Mouse (Mus musculus) lung, adult 2 months (tissue): ENCODE measurements around the gene Cdh23. TPM values are rescaled to one million over a fixed set of nuclear protein-coding genes. Genes with fewer than 3 reads are reported as not detected.
A peak's percentile ranks its signal among the peaks of the same experiment; 100 is the strongest.

Experiments
- DNase-seq: peaks from one replicate; pipeline ENCODE4 v3.0.0; 2022
- H3K4me1 ChIP-seq: fragments of 200-500 bp; 2 replicates; pipeline ENCODE4 v1.6.1; 2011; ENCODE audit warnings: low read length; ENCODE audit not compliant: control insufficient read depth, insufficient read depth
- H3K4me3 ChIP-seq: fragments of 200-500 bp; replicated peaks from 2 replicates; pipeline ENCODE3; 2011; ENCODE audit warnings: low read depth, mild to moderate bottlenecking, control low read depth, low read length; ENCODE audit errors: extremely low read depth
- CTCF ChIP-seq: fragments of 200-500 bp; IDR thresholded peaks from 2 replicates; pipeline ENCODE4 v1.5.1; 2011; ENCODE audit warnings: mild to moderate bottlenecking, low read length, control low read depth; ENCODE audit not compliant: insufficient read depth
- POLR2A ChIP-seq: fragments of 200-500 bp; IDR thresholded peaks from 2 replicates; pipeline ENCODE4 v1.6.1; 2011; ENCODE audit warnings: low read depth, mild to moderate bottlenecking, control low read depth, low read length, borderline replicate concordance; ENCODE audit errors: extremely low read depth
- WGBS: fragments of 180-500 bp; shearing (Covaris S2); methylation state at CpG from one replicate; pipeline ENCODE4 v1.1.7; 2018; 5-methylcytosine and 5-hydroxymethylcytosine counted together
- polyA plus RNA-seq: library from polyadenylated mRNA; depleted of rRNA; stranded (reverse); fragments of >200 nt; gene quantifications from 2 replicates; pipeline ENCODE4 v1.2.3, GENCODE M21; 2012

Cdh23 gene
- polyA plus RNA-seq, 1 experiment, result 0.78 TPM

DNA sequence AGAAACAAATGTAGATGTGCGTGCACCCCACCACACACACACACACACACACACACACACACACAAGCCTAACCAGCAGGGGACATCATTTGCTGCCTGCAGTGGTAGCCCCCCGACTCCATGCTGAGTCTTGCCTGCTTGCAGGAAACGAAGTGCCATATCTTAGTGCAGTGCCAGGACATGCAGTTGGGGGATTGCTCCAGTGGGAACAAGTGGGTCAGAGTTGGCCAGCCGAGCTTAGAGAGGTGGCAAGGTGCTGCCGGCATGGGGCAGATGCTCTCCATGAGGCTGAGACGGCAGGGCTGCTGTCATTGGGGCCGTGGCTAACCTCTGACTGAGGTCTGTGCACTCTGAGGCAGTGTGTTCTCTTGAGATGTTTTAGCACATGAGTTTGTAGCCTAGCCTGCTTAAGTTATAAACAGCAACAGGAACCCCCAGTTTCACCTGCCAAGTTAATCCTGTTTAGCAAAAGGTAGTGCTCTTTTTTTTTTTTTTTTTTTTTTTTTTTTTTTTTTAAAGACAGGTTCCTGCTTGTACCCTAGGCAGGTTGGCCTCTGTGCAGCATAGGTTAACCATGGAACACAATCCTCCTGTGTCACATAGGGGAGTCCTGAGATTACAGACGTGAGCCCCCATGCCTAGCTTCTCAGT, 416.9 kb downstream of the Cdh23 start:
- peaks cover 14% of the 10 kb centered on the region for H3K4me1 ChIP-seq
- WGBS, result 64% methylated on average over 8 of the region's 8 CpGs
- H3K4me3 ChIP-seq, result peak overlapping the region; percentile 2
- no peak for TF ChIP-seq CTCF
- TF ChIP-seq POLR2A, result 0 out of 2 replicates have a peak, but pooled peaks have one; percentile 21
- DNase-seq, result no peak

DNA sequence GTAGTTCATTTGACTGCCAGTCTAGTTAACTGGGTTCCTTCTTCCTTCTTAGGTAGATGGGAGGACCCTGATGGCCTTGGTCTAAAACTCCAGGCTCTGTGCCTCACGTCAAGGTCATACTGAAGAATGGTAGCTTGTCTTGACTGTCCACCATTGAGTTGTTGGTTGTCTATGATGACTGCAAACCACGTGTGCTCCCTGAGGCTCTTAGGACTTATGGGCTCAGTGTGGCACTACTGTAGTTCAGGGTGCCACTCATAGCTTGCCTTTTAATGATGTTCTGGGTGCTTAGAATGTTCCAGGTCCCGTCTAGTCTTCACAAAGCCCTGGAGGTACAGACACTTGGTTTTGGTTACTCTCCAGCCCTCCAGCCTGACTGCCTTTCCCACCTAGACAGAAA, 417.5 kb downstream of the Cdh23 start:
- Histone ChIP-seq H3K4me3 (peak overlapping the region; percentile 36), H3K4me1 (peaks cover 14% of the 10 kb centered on the region)
- 58% methylated on average over 3 of the region's 3 CpGs for WGBS
- DNase-seq, result no peak
- no peak for TF ChIP-seq CTCF
- no peak for TF ChIP-seq POLR2A

DNA sequence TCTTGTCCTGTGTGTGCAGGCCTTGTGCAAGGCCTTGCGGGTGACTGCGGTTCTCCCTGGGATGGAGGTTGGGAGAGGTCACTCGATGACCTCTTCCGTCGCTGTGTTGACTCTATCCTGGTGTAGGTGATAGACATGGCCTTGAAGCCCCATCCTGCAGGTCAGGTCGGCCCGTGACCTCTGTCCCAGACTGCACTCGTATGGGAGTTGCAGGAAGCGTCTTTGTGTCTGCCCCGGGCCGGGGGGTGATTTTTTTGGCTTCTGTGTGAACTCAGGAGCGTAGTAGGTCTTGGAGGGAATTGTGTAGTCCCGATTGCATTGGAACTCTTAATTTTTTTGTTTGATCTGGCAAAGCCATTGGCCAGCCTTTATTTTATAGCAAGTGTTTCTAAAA, 418.3 kb downstream of the Cdh23 start:
- WGBS, result 4% methylated on average over 13 of the region's 13 CpGs
- no peak for TF ChIP-seq CTCF
- TF ChIP-seq POLR2A, result no peak
- peak overlapping the region; percentile 94 for H3K4me3 ChIP-seq
- DNase-seq, result no peak
- H3K4me1 ChIP-seq, result peaks cover 14% of the 10 kb centered on the region

DNA sequence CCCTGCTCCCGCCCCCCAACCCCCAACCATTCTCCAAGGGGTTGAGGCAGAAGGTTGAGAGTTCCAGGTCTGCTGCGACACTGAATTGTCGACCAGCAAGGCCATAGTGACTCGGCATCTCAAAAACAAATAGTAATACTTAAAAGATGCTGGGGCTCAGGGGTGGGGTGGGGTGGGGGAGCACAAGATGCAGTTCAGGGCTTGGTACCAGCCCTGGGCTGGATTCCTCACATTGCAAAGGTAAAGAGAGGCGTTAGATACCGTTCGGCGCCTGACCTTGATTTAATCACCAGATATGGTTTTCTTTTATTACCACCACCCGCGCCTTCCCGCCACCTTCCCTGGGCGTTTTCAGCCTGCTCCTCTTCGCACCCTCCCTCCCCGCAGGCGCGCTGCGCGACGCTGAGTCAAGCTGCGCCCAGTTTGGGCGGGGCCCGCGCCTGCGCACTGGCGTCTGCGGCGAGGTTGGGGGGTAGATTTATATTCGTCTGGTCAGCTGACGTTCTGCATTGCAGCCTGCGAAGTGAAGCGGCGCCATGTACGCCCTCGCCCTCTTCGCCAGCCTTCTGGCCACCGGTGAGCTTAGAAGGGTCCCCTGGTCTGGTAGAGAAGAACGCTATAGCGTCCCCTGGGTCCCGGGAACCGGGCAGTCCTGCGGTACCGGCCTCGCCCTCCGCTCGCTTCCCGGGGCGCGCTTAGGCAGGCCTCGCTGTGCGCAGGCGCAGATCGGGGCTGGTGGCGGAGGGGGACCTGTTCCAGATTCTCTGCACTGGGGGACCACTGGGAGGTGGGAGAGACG, 418.9 kb downstream of the Cdh23 start, which contains the start of gene Psap:
TSS of gene Psap (plus strand) at position 421 of the 799 bp plus-strand sequence.
- WGBS, result 3% methylated on average over 54 of the region's 54 CpGs
- Histone ChIP-seq H3K4me1 (peaks cover 14% of the 10 kb centered on the region), H3K4me3 (peak within 1 kb of the TSS; percentile 94)
- no peak for TF ChIP-seq CTCF
- TF ChIP-seq POLR2A, result peak; percentile 98
- peak; percentile 94 for DNase-seq

DNA sequence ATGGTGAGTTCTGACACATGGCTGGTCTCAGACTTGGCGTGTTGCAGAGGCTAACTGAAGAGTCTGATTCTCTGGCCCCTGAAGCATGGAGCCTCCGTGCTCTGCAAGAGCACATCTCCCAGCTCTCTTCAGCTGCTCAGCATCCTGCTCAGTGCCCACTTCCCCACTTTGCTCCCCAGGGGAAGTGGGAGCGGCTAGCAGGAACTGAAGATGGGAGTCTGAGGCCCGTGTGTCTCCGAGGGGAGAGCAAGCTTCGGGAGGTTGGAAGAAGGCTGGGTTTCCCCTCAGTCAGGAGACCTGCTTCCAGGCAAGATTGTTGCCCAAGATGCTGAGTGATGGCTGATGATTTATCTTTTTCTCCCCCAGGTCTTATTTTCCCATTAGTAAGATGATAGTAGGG, 422.9 kb downstream of the Cdh23 start:
- 56% methylated on average over 6 of the region's 6 CpGs for WGBS
- Histone ChIP-seq H3K4me1 (0 out of 2 replicates have a peak, but pooled peaks cover under 1% of the 10 kb centered on the region), H3K4me3 (no peak overlapping the region)
- no peak for DNase-seq
- no peak for TF ChIP-seq CTCF
- TF ChIP-seq POLR2A, result no peak

DNA sequence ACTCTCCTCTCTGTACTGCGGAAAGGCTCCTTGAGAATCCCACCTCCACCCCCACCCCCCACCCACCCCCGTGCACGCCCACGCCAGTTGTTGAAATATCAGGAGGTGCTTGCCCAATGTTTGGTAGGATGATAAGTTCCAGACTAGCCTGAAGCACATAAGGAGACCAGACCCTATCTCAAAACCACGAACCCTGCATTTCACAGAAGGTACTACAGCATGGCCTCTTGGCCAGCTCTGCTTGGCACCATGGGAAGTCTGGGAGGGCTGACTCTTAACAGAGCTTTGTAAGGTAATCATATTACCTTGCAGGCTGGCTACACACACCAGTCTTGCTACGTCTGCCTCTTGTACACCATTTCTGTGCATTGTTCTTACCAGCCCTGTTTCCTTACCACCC, 424.0 kb downstream of the Cdh23 start:
- no peak for DNase-seq
- no peaks in the 10 kb centered on the region for H3K4me1 ChIP-seq
- WGBS, result 48% methylated on average over 6 of the region's 6 CpGs
- no peak overlapping the region for H3K4me3 ChIP-seq
- TF ChIP-seq CTCF, result no peak

DNA sequence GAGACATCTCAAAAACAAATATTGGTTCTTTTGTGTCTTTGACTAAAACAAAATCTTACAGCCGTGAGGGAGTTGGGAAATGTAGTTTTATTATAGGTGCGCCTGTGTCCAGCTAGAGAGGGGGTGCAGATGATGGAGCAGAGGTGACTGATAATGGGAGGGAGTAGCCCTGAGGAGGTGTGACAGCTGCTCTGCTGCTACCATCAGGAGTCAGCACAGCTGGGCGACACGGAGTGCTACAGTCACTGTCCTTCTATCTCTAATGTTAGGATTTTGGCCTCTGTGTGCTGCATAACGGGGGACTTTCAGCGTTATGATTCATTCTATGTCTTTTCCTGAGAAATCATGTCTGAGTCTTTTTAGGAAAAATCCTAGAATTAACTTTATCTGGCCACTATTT, 425.3 kb downstream of the Cdh23 start:
- no peak for TF ChIP-seq POLR2A
- TF ChIP-seq CTCF, result no peak
- WGBS, result 73% methylated on average over 6 of the region's 6 CpGs
- H3K4me3 ChIP-seq, result no peak overlapping the region
- H3K4me1 ChIP-seq, result no peaks in the 10 kb centered on the region
- no peak for DNase-seq

DNA sequence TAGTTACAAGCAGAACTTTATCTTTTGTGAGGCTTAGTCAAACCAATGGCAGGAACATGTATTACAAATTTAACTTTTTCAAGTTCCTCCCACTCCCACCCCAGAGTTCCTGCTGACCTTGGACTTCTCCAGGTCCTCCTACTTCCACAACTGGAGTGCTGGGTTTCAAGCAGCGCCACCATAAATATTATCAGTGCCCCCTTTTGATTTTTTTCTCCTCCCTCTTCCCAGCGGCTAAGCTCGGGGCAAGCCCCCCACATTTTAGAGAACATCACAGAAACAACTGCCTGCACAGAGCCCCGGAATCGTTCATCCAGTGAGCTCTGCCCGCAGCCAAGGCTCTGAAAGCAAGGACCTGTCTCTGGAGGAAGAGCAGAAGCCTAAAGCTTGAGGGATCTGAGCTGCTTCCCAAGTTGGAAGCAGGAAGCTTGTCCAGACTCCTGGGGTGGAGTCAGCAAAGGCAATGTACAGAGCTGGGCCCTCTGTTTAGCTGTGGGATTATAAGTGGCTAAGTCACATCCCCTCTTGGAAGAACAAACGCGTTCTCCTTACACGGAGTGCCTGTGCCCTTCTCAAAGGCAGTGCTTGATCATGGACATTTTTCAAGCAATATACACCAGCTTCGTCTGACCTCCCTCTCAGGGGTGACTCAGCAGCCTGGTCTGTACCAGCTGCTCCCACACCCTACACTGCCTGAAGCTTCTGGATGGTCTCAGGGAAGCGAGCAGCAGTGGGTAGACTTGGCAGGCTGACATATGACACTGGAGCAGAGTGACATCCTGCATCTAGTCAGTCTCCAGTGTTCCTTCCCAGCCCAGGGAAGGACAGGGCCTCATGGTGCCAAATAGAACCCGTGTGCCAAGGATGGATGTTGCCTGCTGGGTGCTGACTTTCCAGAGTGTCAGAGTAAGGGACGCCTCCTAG, 426.9 kb downstream of the Cdh23 start:
- Histone ChIP-seq H3K4me3 (no peak overlapping the region), H3K4me1 (no peaks in the 10 kb centered on the region)
- no peak for DNase-seq
- WGBS, result 58% methylated on average over 13 of the region's 13 CpGs
- TF ChIP-seq CTCF (no peak), POLR2A (no peak)

DNA sequence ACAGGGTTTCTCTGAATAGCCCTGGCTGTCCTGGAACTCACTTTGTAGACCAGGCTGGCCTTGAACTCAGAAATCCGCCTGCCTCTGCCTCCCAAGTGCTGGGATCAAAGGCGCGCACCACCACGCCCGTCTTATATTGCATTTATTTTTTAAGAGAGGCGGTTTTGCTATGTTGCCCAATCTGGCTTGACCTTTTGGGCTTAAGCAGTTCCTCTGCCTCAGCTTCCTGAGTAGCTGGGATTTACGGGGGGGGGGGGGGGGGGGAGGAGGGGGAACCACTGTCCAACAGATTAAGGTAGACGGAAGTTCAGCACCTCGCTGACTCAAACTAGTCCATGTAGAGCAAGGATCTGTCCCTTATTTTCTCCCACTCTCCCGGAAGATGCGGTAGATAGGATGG, 427.6 kb downstream of the Cdh23 start:
- TF ChIP-seq POLR2A (no peak), CTCF (no peak)
- WGBS, result 78% methylated on average over 11 of the region's 11 CpGs
- no peak for DNase-seq
- H3K4me1 ChIP-seq, result no peaks in the 10 kb centered on the region
- no peak overlapping the region for H3K4me3 ChIP-seq
